Mouse (Mus musculus) frontal cortex, adult 2 months (tissue): ENCODE results near the gene Relch. TPM values are rescaled to one million over a fixed set of nuclear protein-coding genes. Genes with fewer than 3 reads are reported as not detected.

Experiments
- DNase-seq, 2 experiments: peaks; one replicate each; pipeline ENCODE4 v3.0.0; 2022; ENCODE audit warnings: low spot score in 1 of 2; ENCODE audit errors: extremely low spot score in 1 of 2
- polyA plus RNA-seq: library from polyadenylated mRNA; depleted of rRNA; stranded (reverse); fragments of >200 nt; gene quantifications from 2 replicates; pipeline ENCODE4 v1.2.3, GENCODE M21; 2012; rRNA removed

The Relch gene
- polyA plus RNA-seq, 1 experiment, result 43.0 TPM

DNA sequence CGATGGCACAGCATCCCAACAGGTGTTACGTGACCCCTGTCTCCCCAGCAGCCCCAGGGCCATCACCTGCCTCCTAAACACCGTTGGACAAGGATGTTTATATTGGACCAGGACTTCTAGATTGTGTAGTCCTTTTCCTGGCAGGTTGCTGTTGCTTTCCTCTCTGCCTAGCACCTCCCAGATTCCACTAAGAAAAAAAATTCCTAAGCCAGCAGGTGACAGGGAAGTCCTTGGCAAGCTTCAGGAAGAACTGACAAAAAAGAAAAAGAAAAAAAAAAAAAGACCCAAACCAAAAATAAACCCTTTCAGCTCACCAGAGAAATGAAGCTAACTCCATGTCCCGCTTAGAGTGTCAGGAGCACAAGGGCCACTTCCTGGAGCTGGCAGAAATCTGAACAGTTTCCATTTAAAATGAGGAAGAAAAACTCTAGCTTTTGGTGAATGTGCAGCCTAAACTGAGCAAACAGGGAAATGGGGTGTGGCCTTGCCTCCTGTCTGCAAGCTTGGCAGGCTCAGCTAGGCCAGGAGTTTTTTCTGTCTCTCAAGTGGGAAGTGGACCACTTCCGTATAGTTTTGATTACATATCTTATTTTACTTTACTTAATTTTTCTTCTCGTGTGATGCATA is 123.2 kb downstream of the Relch start:
- no peak for DNase-seq

DNA sequence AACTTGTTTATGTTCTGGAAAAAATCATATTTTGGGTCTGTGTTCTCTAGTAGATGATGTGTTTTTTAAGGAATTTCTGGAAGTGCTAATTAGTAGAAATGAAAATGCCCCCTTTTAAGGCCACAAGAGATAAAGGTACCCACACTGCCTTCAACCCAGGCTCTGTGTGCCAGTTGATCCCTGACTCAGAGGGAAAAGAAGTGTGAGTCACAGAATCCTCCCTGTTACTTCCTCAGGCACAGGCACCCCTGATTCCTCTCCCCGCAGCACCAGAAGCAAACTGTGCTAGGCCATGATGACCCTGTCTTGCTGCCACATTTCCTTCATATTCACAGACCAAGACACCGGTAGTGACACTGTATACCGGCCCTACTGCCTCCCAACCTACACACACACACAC is 126.4 kb downstream of the Relch start:
- DNase-seq, result no peak

DNA sequence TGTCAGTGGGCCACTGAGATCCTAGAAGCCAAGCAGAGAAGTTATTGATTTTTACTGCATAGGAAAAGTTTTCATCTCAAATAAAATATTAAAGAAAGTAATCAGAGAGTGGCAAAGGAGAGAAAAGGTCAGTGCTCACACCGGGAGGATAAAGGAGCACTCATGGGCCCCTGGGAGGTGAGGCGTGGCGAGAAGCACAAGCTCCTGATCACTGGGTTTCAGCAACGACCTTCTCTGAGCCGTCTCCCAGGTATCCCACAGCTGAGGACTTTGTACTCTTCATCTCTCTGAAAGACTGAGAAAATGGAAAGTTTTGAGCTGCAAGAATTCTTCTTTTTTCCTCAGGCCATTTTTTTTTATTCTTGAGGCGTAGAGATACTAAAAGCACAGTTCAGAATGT is 131.0 kb downstream of the Relch start:
- DNase-seq, result no peak

DNA sequence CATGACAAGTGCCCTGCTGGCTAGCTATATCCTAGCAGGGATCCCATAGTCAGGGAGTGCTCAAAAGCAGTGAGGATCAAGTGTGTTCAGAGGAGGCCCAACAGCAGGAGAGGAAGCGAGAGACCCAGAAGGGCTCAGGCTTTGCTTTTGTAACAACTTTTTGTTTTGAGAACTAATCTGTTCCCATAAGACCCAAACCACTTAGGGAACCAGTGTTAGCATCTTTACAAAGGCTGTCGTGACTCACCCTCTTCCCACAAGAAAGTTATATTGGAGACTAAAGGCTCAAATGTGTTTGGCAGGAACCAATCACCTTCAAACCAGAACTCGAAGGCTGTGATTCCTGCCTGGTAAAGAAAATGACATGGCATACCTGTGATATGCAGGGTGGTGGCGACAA is 132.0 kb downstream of the Relch start:
- DNase-seq, result no peak

DNA sequence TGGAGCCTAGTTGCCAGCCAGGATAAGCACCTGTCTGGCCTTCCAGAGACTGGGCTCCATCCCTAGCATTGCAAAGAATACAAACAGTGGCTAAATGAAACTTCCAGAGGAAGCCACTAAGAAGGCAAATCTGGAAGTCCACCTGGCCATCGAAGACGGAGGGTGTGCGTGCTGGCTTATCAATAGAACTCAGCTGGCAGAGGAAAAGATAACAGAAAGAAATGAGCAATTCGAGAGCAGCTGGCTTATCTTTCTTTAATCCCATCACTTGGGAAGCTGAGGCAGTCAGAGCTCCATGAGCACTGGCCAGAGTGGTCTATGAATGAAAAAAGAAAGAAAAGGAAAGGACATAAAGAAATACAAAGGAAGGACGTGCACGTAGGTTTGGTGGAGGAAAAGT is 136.9 kb downstream of the Relch start:
- DNase-seq, result no peak

DNA sequence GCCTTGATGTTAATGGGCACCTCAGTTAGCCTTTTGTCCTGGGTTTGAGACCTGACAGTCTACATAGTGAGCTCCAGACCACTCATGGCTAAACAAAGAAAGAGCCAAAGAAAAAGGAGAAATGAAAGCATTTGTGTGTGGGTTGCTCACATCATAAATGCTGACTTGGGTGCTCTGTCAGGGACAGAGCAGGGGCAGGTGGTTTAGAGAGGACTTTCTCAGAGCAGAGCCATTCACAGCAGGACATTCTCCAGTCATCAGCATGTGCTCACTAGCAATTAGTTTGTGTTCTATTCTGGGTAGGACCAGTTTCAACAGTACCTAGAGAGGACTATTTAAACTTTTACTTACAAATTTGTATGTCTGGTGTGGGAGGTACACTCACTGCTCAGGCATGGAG is 137.6 kb downstream of the Relch start:
- no peak for DNase-seq

DNA sequence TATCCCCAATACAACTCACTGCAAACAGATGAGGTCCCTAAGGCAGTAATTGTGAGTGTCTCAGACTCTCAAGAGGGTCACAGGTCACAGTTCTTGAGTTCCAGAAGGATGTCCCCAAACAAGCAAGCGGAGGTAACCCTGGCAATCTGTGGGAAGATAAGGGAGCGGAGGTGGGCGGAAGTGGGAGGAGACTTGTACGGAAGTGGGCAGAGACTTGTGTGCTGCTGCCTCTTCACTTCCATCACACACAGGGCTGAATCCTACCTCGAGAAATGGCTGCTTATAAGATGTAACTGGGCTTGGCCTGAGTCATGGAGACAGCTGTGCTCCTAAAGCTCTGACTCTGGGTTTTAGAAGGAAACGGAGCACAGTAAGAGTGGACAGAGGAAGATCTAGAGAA is 139.3 kb downstream of the Relch start:
- no peak for DNase-seq

DNA sequence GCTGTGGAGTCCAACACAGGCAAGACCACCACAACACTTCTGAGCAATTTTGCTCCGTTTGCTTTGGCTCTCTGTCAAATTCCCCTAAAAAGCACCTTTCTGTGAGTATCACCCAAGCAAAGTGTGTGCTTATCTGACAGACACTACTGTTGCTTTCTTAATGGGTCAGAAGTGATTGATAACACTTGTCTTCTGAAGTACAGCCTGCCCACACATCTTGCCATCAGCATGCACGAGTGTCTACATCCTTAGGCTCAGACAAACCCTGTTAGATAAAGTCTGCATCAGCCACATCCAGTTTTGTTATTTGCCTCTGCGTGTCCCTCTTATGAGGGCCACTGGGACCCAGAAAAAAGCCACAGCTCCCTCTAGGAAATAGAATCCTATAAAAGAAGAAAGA is 140.6 kb downstream of the Relch start:
- no peak for DNase-seq

Other genes with a start within 250 kb of the Relch start
- 11.7 and 17.2 TPM in 2 replicates for gene Pign, start 184 bp upstream of the Relch start, polyA plus RNA-seq
- gene Tnfrsf11a, start 116.9 kb downstream of the Relch start, polyA plus RNA-seq, result 2.6 TPM in 2 replicates